Mouse (Mus musculus): ENCODE results near the gene Apol7a. TPM values are rescaled to one million over a fixed set of nuclear protein-coding genes. Genes with fewer than 3 reads are reported as not detected.

Apol7a gene
- total RNA-seq, 2 experiments from 2014 or later: 0.76 to 1.1 TPM

- no peak for DNase-seq (ENCODE audit: low spot score)
Measured at GRCm38 (mm10) chr15:77377419-77377818, 21.5 kb downstream of the Apol7a start.

- DNase-seq (ENCODE audit: low spot score): peak; percentile 31
Measured at GRCm38 (mm10) chr15:77376920-77377319, 22.0 kb downstream of the Apol7a start.

GRCm38 (mm10) chr15:77370588-77370987, 28.3 kb downstream of the Apol7a start:
- no peak for DNase-seq (ENCODE audit: low spot score)

GRCm38 (mm10) chr15:77369981-77370380, 28.9 kb downstream of the Apol7a start:
- DNase-seq (ENCODE audit: low spot score): no peak

GRCm38 (mm10) chr15:77368818-77369320, 30.0 kb downstream of the Apol7a start:
- DNase-seq (ENCODE audit: low spot score): no peak

GRCm38 (mm10) chr15:77368148-77368547, 30.8 kb downstream of the Apol7a start:
- peak; percentile 98 for DNase-seq (ENCODE audit: low spot score)

- DNase-seq (ENCODE audit: low spot score): no peak
Measured at GRCm38 (mm10) chr15:77367504-77367903, 31.4 kb downstream of the Apol7a start.

GRCm38 (mm10) chr15:77366706-77367484, 32.0 kb downstream of the Apol7a start:
- peak; percentile 91 for DNase-seq (ENCODE audit: low spot score)

- DNase-seq (ENCODE audit: low spot score): peak; percentile 57
Measured at GRCm38 (mm10) chr15:77365700-77366570, 33.0 kb downstream of the Apol7a start.

- peak; percentile 56 for DNase-seq (ENCODE audit: low spot score)
Measured at GRCm38 (mm10) chr15:77364026-77364425, 34.9 kb downstream of the Apol7a start.

GRCm38 (mm10) chr15:77363578-77363977, 35.3 kb downstream of the Apol7a start:
- no peak for DNase-seq (ENCODE audit: low spot score)

GRCm38 (mm10) chr15:77362952-77363351, 36.0 kb downstream of the Apol7a start:
- no peak for DNase-seq (ENCODE audit: low spot score)

GRCm38 (mm10) chr15:77359905-77360304, 39.0 kb downstream of the Apol7a start:
- DNase-seq (ENCODE audit: low spot score): no peak

GRCm38 (mm10) chr15:77359486-77359885, 39.4 kb downstream of the Apol7a start:
- DNase-seq (ENCODE audit: low spot score): peak; percentile 62

GRCm38 (mm10) chr15:77359084-77359483, 39.8 kb downstream of the Apol7a start:
- DNase-seq (ENCODE audit: low spot score): no peak

- DNase-seq (ENCODE audit: low spot score): peak; percentile 92
Measured at GRCm38 (mm10) chr15:77358320-77359040, 40.4 kb downstream of the Apol7a start.

- DNase-seq (ENCODE audit: low spot score): no peak
Measured at GRCm38 (mm10) chr15:77356248-77356810, 42.6 kb downstream of the Apol7a start.

GRCm38 (mm10) chr15:77354848-77355551, 43.9 kb downstream of the Apol7a start:
- no peak for DNase-seq (ENCODE audit: low spot score)

- no peak for DNase-seq (ENCODE audit: low spot score)
Measured at GRCm38 (mm10) chr15:77354496-77354847, 44.4 kb downstream of the Apol7a start.

- DNase-seq (ENCODE audit: low spot score): no peak
Measured at GRCm38 (mm10) chr15:77353764-77354163, 45.1 kb downstream of the Apol7a start.

GRCm38 (mm10) chr15:77352863-77353262, 46.0 kb downstream of the Apol7a start:
- DNase-seq (ENCODE audit: low spot score): no peak
